Mouse (Mus musculus) ES-E14 (cell line): ENCODE data around the gene Klhl22.

ENCODE experiments used
- CHD2 ChIP-seq: IDR thresholded peaks from 2 replicates; pipeline ENCODE4 v1.6.1; 2014; ENCODE audit warnings: mild to moderate bottlenecking, low read depth, low read length, inconsistent platforms
- HCFC1 ChIP-seq: IDR thresholded peaks from 2 replicates; pipeline ENCODE4 v1.6.1; 2012; ENCODE audit warnings: low read length, inconsistent platforms, borderline replicate concordance; ENCODE audit not compliant: insufficient read depth
- MAFK ChIP-seq: IDR thresholded peaks from 2 replicates; pipeline ENCODE4 v1.6.1; 2014; ENCODE audit warnings: mild to moderate bottlenecking, low read depth, low read length, inconsistent platforms; ENCODE audit not compliant: insufficient read depth
- ZC3H11A ChIP-seq: IDR thresholded peaks from 2 replicates; pipeline ENCODE4 v1.6.1; 2012; ENCODE audit warnings: low read depth, mild to moderate bottlenecking, inconsistent platforms, low read length, borderline replicate concordance
- ZNF384 ChIP-seq: IDR thresholded peaks from 2 replicates; pipeline ENCODE4 v1.6.1; 2012; ENCODE audit warnings: low read depth, low read length, inconsistent platforms

GRCm38 (mm10) chr16:17834543-17834942 is 75.1 kb downstream of the Klhl22 start:
- TF ChIP-seq ZC3H11A (no peak), ZNF384 (no peak), CHD2 (no peak), HCFC1 (no peak), MAFK (no peak)
